Mouse (Mus musculus): Measurements from ENCODE around the gene Pias4. TPM values are rescaled to one million over a fixed set of nuclear protein-coding genes. Genes with fewer than 3 reads are reported as not detected.

Pias4 gene
- polyA plus RNA-seq, 1 experiment from 2014 or later: 46.5 TPM

DNA sequence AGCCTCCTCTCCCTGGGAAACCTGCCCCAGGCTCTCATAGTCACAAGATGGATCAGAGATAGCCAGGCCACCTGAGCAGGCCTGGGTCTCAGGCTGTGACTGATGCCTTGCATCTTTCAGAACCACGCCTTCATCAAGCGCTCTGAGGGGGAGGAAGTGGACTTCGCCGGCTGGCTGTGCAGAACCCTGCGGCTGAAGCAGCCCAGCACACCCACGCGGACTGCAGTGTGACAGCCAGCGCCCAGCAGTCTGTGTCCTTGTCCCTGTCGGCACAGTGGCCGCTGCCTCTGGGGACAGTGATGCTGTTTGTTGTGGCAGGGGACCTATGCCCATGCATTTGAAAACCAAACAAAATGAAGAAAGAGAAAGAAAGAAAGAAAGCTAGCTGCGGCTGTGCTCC lies 44.2 kb downstream of the Pias4 start:
- H3K4me2 ChIP-seq: no peak overlapping the region
- ATAC-seq (ENCODE audit: low FRiP score): no peak
- peaks cover 29% of the 10 kb centered on the region for H3K36me3 ChIP-seq (ENCODE audit: control insufficient read depth, insufficient read depth, low read length)
- H3K9me3 ChIP-seq (ENCODE audit: control insufficient read depth, low read length): no peaks in the 10 kb centered on the region
- H3K4me1 ChIP-seq (ENCODE audit: control insufficient read depth, insufficient read depth, low read length): no peaks in the 10 kb centered on the region
- H3K27ac ChIP-seq (ENCODE audit: low read depth, low read length): no peak overlapping the region
- no peak for DNase-seq (ENCODE audit: low spot score, missing footprints)
- H3K9ac ChIP-seq (ENCODE audit: low read length): no peak overlapping the region
- peaks cover 2% of the 10 kb centered on the region for H3K27me3 ChIP-seq (ENCODE audit: control insufficient read depth, insufficient read depth, low read length)
- no peak overlapping the region for H3K4me3 ChIP-seq (ENCODE audit: low read depth, low read length)
- 86% methylated on average over 11 of the region's 11 CpGs for whole genome bisulfite sequencing

- no peaks in the 10 kb centered on the region for H3K4me1 ChIP-seq (ENCODE audit: control insufficient read depth, insufficient read depth, low read length)
- no peak overlapping the region for H3K9ac ChIP-seq (ENCODE audit: low read length)
- ATAC-seq (ENCODE audit: low FRiP score) (no peak), DNase-seq (ENCODE audit: low spot score, missing footprints) (no peak)
- no peak overlapping the region for H3K27ac ChIP-seq (ENCODE audit: low read depth, low read length)
- no peak overlapping the region for H3K4me2 ChIP-seq
- H3K36me3 ChIP-seq (ENCODE audit: control insufficient read depth, insufficient read depth, low read length): peaks cover 29% of the 10 kb centered on the region
- no peaks in the 10 kb centered on the region; the same call in 1 of the 2 replicates for H3K27me3 ChIP-seq (ENCODE audit: control insufficient read depth, insufficient read depth, low read length)
- WGBS: 83% methylated on average over 2 of the region's 2 CpGs
- H3K4me3 ChIP-seq (ENCODE audit: low read depth, low read length): no peak overlapping the region
- H3K9me3 ChIP-seq (ENCODE audit: control insufficient read depth, low read length): no peaks in the 10 kb centered on the region
These were observed 44.8 kb downstream of the Pias4 start for GRCm38 (mm10) chr10:81122889-81123288.

- Histone ChIP-seq H3K4me2 (no peak overlapping the region), H3K27ac (ENCODE audit: low read depth, low read length) (no peak overlapping the region), H3K36me3 (ENCODE audit: control insufficient read depth, insufficient read depth, low read length) (peaks cover 35% of the 10 kb centered on the region), H3K9ac (ENCODE audit: low read length) (no peak overlapping the region), H3K9me3 (ENCODE audit: control insufficient read depth, low read length) (no peaks in the 10 kb centered on the region), H3K27me3 (ENCODE audit: control insufficient read depth, insufficient read depth, low read length) (no peaks in the 10 kb centered on the region), H3K4me3 (ENCODE audit: low read depth, low read length) (no peak overlapping the region), H3K4me1 (ENCODE audit: control insufficient read depth, insufficient read depth, low read length) (no peaks in the 10 kb centered on the region)
- DNase-seq (ENCODE audit: low spot score, missing footprints): no peak
- 92% methylated on average over 7 of the region's 7 CpGs for WGBS
- no peak for ATAC-seq (ENCODE audit: low FRiP score)
These were observed 47.1 kb downstream of the Pias4 start for GRCm38 (mm10) chr10:81120650-81121049.

DNA sequence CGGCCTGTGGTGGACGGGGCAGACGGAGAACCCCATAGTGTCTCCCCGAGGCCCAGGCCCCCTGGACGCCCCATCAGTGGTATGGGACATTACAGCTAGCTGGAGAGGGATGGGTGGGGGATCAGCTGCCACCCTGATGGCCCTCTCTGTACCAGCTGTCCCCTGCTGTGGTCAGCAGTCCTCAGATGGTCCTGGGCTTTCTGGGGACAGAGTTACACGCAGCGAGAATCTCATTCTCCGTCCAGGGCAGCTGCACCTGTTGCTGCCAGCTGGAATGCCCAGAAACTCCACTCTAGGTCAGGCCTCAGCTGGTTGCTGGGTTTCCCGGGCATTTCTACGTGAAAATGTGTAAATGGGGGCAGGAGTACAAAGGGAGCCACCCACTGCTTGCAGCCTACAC lies 48.1 kb downstream of the Pias4 start:
- no peak for ATAC-seq (ENCODE audit: low FRiP score)
- H3K9ac ChIP-seq (ENCODE audit: low read length): no peak overlapping the region
- H3K36me3 ChIP-seq (ENCODE audit: control insufficient read depth, insufficient read depth, low read length): peaks cover 41% of the 10 kb centered on the region
- no peaks in the 10 kb centered on the region for H3K4me1 ChIP-seq (ENCODE audit: control insufficient read depth, insufficient read depth, low read length)
- DNase-seq (ENCODE audit: low spot score, missing footprints): no peak
- H3K4me3 ChIP-seq (ENCODE audit: low read depth, low read length): no peak overlapping the region
- H3K27me3 ChIP-seq (ENCODE audit: control insufficient read depth, insufficient read depth, low read length): no peaks in the 10 kb centered on the region
- H3K9me3 ChIP-seq (ENCODE audit: control insufficient read depth, low read length): no peaks in the 10 kb centered on the region
- 93% methylated on average over 10 of the region's 10 CpGs for WGBS
- H3K27ac ChIP-seq (ENCODE audit: low read depth, low read length): no peak overlapping the region
- no peak overlapping the region for H3K4me2 ChIP-seq

DNA sequence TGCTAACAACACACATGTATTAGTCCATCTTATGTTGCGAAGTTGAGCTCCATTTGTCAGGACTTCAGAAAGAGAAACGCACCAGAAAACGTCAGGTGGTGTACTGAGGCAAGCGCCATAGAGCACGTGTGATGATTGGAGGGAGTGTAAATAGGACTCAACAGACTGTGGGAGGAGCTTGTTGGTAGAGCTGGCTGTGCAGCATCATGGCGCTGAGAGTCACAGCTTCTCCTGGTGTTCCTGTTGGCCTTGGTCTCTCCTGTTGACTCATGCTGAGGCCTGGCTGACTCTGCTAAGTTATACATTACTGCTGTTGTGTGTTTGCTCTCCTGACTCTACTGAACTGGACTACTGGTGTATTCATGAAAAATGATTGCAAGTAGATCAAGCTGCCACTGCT lies 54.8 kb downstream of the Pias4 start:
- Histone ChIP-seq H3K36me3 (ENCODE audit: control insufficient read depth, insufficient read depth, low read length) (peaks cover 44% of the 10 kb centered on the region), H3K4me1 (ENCODE audit: control insufficient read depth, insufficient read depth, low read length) (no peaks in the 10 kb centered on the region), H3K4me2 (no peak overlapping the region), H3K27ac (ENCODE audit: low read depth, low read length) (no peak overlapping the region), H3K9ac (ENCODE audit: low read length) (no peak overlapping the region), H3K27me3 (ENCODE audit: control insufficient read depth, insufficient read depth, low read length) (no peaks in the 10 kb centered on the region), H3K4me3 (ENCODE audit: low read depth, low read length) (no peak overlapping the region), H3K9me3 (ENCODE audit: control insufficient read depth, low read length) (no peaks in the 10 kb centered on the region)
- DNase-seq (ENCODE audit: low spot score, missing footprints): no peak
- WGBS: 95% methylated on average over 6 of the region's 6 CpGs
- no peak for ATAC-seq (ENCODE audit: low FRiP score)

DNA sequence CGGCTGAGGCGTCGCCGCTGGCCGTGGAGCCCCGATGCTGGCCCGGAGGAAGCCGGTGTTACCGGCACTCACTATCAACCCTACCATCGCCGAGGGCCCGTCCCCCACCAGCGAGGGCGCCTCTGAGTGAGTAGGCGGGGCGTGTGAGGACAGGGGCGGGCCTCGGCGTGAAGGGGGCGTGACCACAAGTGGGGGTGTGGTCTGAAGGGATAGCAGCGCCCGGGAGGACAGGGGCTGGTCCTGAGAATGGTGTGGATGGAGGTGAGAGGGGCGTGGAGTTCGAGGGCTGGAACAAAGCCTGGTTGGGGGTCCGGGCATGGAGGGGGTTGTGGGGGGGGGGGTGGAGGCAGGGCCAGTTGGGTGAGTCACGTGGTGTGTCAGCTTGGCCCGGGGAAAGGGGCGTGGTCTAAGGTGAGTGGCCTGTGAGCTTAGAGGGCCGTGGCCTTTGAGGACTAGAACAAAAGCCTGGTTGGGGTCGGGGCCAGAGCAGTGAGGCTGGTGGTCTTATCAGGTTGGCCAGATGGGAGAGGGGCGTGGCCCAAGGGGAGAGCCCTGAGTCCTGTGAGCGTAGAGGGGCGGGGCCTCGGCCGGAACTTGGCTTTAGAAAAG lies 61.5 kb downstream of the Pias4 start:
- Histone ChIP-seq H3K27ac (ENCODE audit: low read depth, low read length) (peak overlapping the region; percentile 99), H3K4me1 (ENCODE audit: control insufficient read depth, insufficient read depth, low read length) (peaks cover 16% of the 10 kb centered on the region), H3K9ac (ENCODE audit: low read length) (peak overlapping the region; percentile 99), H3K4me2 (peak overlapping the region; percentile 81), H3K36me3 (ENCODE audit: control insufficient read depth, insufficient read depth, low read length) (peaks cover 19% of the 10 kb centered on the region), H3K27me3 (ENCODE audit: control insufficient read depth, insufficient read depth, low read length) (no peaks in the 10 kb centered on the region), H3K9me3 (ENCODE audit: control insufficient read depth, low read length) (no peaks in the 10 kb centered on the region), H3K4me3 (ENCODE audit: low read depth, low read length) (peak overlapping the region; percentile 90)
- ATAC-seq (ENCODE audit: low FRiP score): peak; percentile 92
- WGBS: under 1% methylated on average over 34 of the region's 35 CpGs
- DNase-seq (ENCODE audit: low spot score, missing footprints): peak; percentile 99

DNA sequence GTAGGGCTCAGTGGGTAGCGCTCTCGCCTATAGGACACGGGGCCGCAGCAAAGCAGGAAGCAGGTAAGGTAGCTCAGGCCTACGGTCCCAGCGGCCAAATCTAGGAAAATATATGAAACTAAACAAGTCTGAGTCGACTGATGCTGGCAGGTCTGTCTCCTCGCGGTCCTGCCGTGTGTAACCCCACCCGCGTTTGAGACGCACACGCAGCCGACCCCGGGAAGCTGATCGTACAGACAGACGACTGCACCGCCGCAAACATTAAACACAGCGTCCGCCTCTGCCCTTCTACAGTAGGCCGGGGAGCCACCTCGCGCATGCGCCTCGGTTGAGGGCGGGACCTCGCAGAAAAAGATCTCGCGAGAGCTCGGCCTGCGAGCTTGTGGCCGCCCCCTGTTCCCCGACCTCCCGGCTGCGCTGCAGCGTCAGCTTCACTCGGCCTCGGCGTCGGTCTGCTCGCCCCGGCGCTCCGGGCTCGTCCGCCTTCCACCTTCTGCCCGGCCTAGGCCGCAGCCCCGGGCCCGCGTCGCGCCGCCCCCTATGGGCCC lies 62.1 kb downstream of the Pias4 start, which contains the start of gene Map2k2:
Map2k2 (plus strand) TSS at position 351 of the 548 bp plus-strand sequence.
- Histone ChIP-seq H3K4me2 (peak within 1 kb of the TSS; percentile 81), H3K4me3 (ENCODE audit: low read depth, low read length) (peak within 1 kb of the TSS; percentile 90), H3K9ac (ENCODE audit: low read length) (peak within 1 kb of the TSS; percentile 99), H3K27me3 (ENCODE audit: control insufficient read depth, insufficient read depth, low read length) (no peaks in the 10 kb centered on the region), H3K4me1 (ENCODE audit: control insufficient read depth, insufficient read depth, low read length) (peaks cover 16% of the 10 kb centered on the region), H3K36me3 (ENCODE audit: control insufficient read depth, insufficient read depth, low read length) (peaks cover 18% of the 10 kb centered on the region), H3K9me3 (ENCODE audit: control insufficient read depth, low read length) (no peaks in the 10 kb centered on the region), H3K27ac (ENCODE audit: low read depth, low read length) (peak within 1 kb of the TSS; percentile 99)
- peak; percentile 100 for DNase-seq (ENCODE audit: low spot score, missing footprints)
- WGBS: under 1% methylated on average over 56 of the region's 56 CpGs
- ATAC-seq (ENCODE audit: low FRiP score): peak; percentile 92

Small RNA genes lying within 50 kb of the gene (microRNA-seq; reads per million reads assigned to microRNA genes)
- not detected for gene Mir5615-1
- gene Mir5615-2: not detected

Other genes with a start within 250 kb of the Pias4 start
- 19.4 and 19.7 TPM in 2 replicates for gene Lmnb2, start 249.7 kb downstream of the Pias4 start, polyA plus RNA-seq (2014; fragmentation: Nextera tagmentation; extraction: Ambion mirVana)
- 10.1 and 11.3 TPM in 2 replicates for gene Gadd45b, start 237.8 kb downstream of the Pias4 start, polyA plus RNA-seq (2014; fragmentation: Nextera tagmentation; extraction: Ambion mirVana)
- 6.6 and 7.0 TPM in 2 replicates for gene Gng7, start 153.0 kb downstream of the Pias4 start, polyA plus RNA-seq (2014; fragmentation: Nextera tagmentation; extraction: Ambion mirVana)
- 3.1 and 3.3 TPM in 2 replicates for gene Diras1, start 142.3 kb downstream of the Pias4 start, polyA plus RNA-seq (2014; fragmentation: Nextera tagmentation; extraction: Ambion mirVana)
- gene Slc39a3, start 130.5 kb downstream of the Pias4 start, polyA plus RNA-seq (2014; fragmentation: Nextera tagmentation; extraction: Ambion mirVana): 9.1 and 10.1 TPM in 2 replicates
- 200 and 232 TPM in 2 replicates for gene Sgta, start 107.7 kb downstream of the Pias4 start, polyA plus RNA-seq (2014; fragmentation: Nextera tagmentation; extraction: Ambion mirVana)
- 44.1 and 51.4 TPM in 2 replicates for gene Thop1, start 97.9 kb downstream of the Pias4 start, polyA plus RNA-seq (2014; fragmentation: Nextera tagmentation; extraction: Ambion mirVana)
- 0.08 and 0.34 TPM in 2 replicates for gene Creb3l3, start 69.0 kb downstream of the Pias4 start, polyA plus RNA-seq (2014; fragmentation: Nextera tagmentation; extraction: Ambion mirVana)
- 189 and 210 TPM in 2 replicates for gene Map2k2, start 62.0 kb downstream of the Pias4 start, polyA plus RNA-seq (2014; fragmentation: Nextera tagmentation; extraction: Ambion mirVana)
- gene Zbtb7a, start 32.7 kb downstream of the Pias4 start, polyA plus RNA-seq (2014; fragmentation: Nextera tagmentation; extraction: Ambion mirVana): 5.3 and 5.6 TPM in 2 replicates
- 398 and 422 TPM in 2 replicates for gene Eef2, start 8.7 kb upstream of the Pias4 start, polyA plus RNA-seq (2014; fragmentation: Nextera tagmentation; extraction: Ambion mirVana)
- 49.7 and 50.6 TPM in 2 replicates for gene Dapk3, start 15.1 kb upstream of the Pias4 start, polyA plus RNA-seq (2014; fragmentation: Nextera tagmentation; extraction: Ambion mirVana)
- gene 4930442H23Rik, start 15.9 kb upstream of the Pias4 start, polyA plus RNA-seq (2014; fragmentation: Nextera tagmentation; extraction: Ambion mirVana): not detected in 2 replicates
- gene Nmrk2, start 34.1 kb upstream of the Pias4 start, polyA plus RNA-seq (2014; fragmentation: Nextera tagmentation; extraction: Ambion mirVana): not detected in 2 replicates
- 21.2 and 22.2 TPM in 2 replicates for gene Atcay, start 62.9 kb upstream of the Pias4 start, polyA plus RNA-seq (2014; fragmentation: Nextera tagmentation; extraction: Ambion mirVana)
- gene Zfr2, start 65.2 kb upstream of the Pias4 start, polyA plus RNA-seq (2014; fragmentation: Nextera tagmentation; extraction: Ambion mirVana): 3.0 and 3.8 TPM in 2 replicates
- gene Matk, start 85.0 kb upstream of the Pias4 start, polyA plus RNA-seq (2014; fragmentation: Nextera tagmentation; extraction: Ambion mirVana): 2.5 and 2.7 TPM in 2 replicates
- 198 and 205 TPM in 2 replicates for gene Mrpl54, start 99.0 kb upstream of the Pias4 start, polyA plus RNA-seq (2014; fragmentation: Nextera tagmentation; extraction: Ambion mirVana)
- gene Apba3, start 99.0 kb upstream of the Pias4 start, polyA plus RNA-seq (2014; fragmentation: Nextera tagmentation; extraction: Ambion mirVana): 25.4 and 31.2 TPM in 2 replicates
- 3.9 and 4.0 TPM in 2 replicates for gene Tjp3, start 123.7 kb upstream of the Pias4 start, polyA plus RNA-seq (2014; fragmentation: Nextera tagmentation; extraction: Ambion mirVana)
- 42.0 and 46.2 TPM in 2 replicates for gene Pip5k1c, start 125.0 kb upstream of the Pias4 start, polyA plus RNA-seq (2014; fragmentation: Nextera tagmentation; extraction: Ambion mirVana)
- 31.9 and 36.8 TPM in 2 replicates for gene Cactin, start 153.2 kb upstream of the Pias4 start, polyA plus RNA-seq (2014; fragmentation: Nextera tagmentation; extraction: Ambion mirVana)
- 2.4 and 2.6 TPM in 2 replicates for gene Tbxa2r, start 160.8 kb upstream of the Pias4 start, polyA plus RNA-seq (2014; fragmentation: Nextera tagmentation; extraction: Ambion mirVana)
- 0.04 TPM in 1 of 2 replicates, not detected in the other for gene Gipc3, start 175.3 kb upstream of the Pias4 start, polyA plus RNA-seq (2014; fragmentation: Nextera tagmentation; extraction: Ambion mirVana)
- 89.1 and 97.7 TPM in 2 replicates for gene Hmg20b, start 182.6 kb upstream of the Pias4 start, polyA plus RNA-seq (2014; fragmentation: Nextera tagmentation; extraction: Ambion mirVana)
- gene Mfsd12, start 189.6 kb upstream of the Pias4 start, polyA plus RNA-seq (2014; fragmentation: Nextera tagmentation; extraction: Ambion mirVana): 2.8 and 4.4 TPM in 2 replicates
- 0.12 TPM in 1 of 2 replicates, not detected in the other for gene 4930404N11Rik, start 197.9 kb upstream of the Pias4 start, polyA plus RNA-seq (2014; fragmentation: Nextera tagmentation; extraction: Ambion mirVana)
- gene Fzr1, start 210.6 kb upstream of the Pias4 start, polyA plus RNA-seq (2014; fragmentation: Nextera tagmentation; extraction: Ambion mirVana): 94.3 and 104 TPM in 2 replicates
- 43.3 and 53.7 TPM in 2 replicates for gene Dohh, start 216.5 kb upstream of the Pias4 start, polyA plus RNA-seq (2014; fragmentation: Nextera tagmentation; extraction: Ambion mirVana)
- gene Gm48551, start 216.5 kb upstream of the Pias4 start, polyA plus RNA-seq (2014; fragmentation: Nextera tagmentation; extraction: Ambion mirVana): 2.7 and 2.9 TPM in 2 replicates
- gene Gm48552, start 221.1 kb upstream of the Pias4 start, polyA plus RNA-seq (2014; fragmentation: Nextera tagmentation; extraction: Ambion mirVana): 0.20 and 0.47 TPM in 2 replicates
- gene Smim24, start 225.1 kb upstream of the Pias4 start, polyA plus RNA-seq (2014; fragmentation: Nextera tagmentation; extraction: Ambion mirVana): 2.3 and 2.7 TPM in 2 replicates

All from midbrain, embryonic 11.5 days (tissue).